Mouse (Mus musculus) megakaryocyte, embryonic 14.5 days (primary cell): ENCODE results near the gene Pigv.

Experiments used
- FLI1 ChIP-seq: IDR thresholded peaks from 2 replicates; pipeline ENCODE4 v1.6.1; 2012; ENCODE audit warnings: low read length, inconsistent platforms, mixed read lengths
- GATA1 ChIP-seq: IDR thresholded peaks from 3 replicates; pipeline ENCODE4 v1.6.1; 2012; ENCODE audit warnings: mixed read lengths, low read length, inconsistent platforms, borderline replicate concordance

DNA sequence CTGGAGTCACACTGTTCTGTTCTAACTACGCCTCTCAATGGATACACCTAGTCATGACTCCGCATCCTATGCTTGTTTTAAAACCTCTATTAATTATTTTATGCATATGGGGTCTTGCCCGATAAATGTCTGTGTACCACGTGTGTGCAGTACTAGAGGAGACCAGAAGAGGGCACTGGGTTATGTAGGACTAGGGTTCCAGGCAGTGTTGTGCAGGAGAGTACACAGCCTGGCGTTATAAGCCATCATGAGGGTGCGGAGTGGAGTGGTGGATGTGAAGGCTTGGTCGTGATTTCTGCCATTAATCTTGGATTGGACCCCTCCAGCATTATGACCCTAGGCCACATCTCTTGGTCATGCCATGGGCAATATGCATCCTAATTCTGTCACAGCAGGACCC is 60.0 kb downstream of the Pigv start:
- TF ChIP-seq GATA1 (no peak), FLI1 (no peak)
